Mouse (Mus musculus) frontal cortex, postnatal 25 days (tissue): ENCODE measurements at regions not wholly inside any gene's neighbourhood (a gene's known extent, or its start where the extent isn't known, plus 50 kb on each side); places are given as distances from the start of the nearest gene placed in this dataset.

ENCODE experiments used
- DNase-seq, 2 experiments: peaks; one replicate each; pipeline ENCODE4 v3.0.0; 2022; ENCODE audit warnings: low spot score in 2 of 2

- DNase-seq, result no peak
These were observed 754.1 kb downstream of the Hace1 start for GRCm38 (mm10) chr10:46331599-46332283.

GRCm38 (mm10) chr10:46333231-46333630 lies 755.6 kb downstream of the Hace1 start:
- DNase-seq, result no peak

DNA sequence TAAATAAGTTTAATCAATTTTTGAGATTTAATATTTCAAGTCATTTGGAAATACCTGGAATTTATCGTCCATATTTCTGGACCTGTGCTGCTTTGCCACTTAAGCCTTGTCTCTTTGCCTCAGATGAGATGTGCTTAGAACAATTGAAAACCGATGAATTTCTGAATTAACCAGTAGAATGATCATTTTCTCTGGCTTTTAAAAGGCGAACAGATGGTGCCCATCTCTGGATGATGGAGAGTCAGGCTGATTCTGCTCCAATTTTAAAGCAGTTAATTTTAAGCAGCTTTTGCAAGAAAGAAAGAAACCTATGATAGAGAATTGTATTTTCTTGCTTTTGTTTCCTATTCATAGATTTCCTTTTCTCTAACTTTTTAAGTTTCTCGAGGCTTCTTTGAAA lies 767.7 kb downstream of the Hace1 start:
- DNase-seq, result no peak

- DNase-seq, result no peak
These were observed 772.0 kb downstream of the Hace1 start for GRCm38 (mm10) chr10:46349613-46350012.

- DNase-seq, result no peak
These were observed 772.6 kb downstream of the Hace1 start for GRCm38 (mm10) chr10:46350196-46350595.

DNA sequence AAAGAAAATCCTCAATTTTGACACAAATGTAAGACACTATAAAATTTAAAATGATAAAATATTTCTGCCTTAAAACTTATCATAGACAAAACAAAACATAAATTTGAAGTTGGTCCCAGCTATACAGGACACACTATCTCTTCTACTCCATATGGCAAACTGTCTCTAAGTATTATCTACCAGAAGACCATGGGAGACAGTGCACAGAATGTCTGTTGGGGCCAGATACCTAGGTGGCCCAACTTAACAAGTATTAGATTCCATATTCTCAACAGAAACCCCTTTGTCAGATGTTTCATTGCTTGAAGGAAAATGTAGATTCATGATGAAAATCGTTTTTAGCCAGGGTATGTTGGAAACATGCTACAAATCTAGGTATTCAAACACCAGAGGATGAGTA lies 779.1 kb downstream of the Hace1 start:
- no peak for DNase-seq

DNA sequence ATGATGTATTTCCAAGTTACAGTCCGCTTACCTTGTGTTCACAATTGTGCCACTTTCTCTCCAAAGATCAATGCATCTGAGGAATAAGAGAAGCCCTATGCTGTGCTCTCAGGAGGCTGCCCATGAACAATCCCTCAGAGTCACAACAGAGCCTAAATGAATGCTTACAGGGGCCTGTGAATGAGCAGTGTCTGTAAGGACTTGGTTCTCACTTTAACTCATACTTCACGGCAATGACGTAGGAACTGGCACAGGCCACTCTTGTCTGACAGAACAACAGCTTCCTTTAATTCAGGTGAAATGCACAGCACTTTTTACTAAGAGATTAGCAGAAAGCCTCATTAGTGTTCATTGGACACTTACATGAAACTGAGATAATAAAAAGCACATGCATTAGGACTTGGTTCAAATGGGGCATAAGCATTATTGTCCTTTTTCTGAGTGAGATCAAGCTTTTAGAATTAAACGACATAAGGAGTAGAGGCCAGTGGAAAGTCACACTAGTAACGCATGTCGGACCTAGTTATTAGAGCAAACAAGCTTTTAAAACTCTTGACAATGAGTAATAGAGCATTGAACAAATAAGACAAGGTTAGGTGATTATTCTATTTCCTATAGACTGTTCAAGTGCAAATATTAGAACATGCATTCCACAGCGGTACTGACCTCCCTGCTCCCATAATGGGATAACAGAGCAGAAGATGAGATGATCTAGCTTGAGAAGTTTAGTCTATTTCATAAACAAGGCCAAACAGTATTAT lies 796.3 kb downstream of the Hace1 start:
- DNase-seq, result no peak

- no peak for DNase-seq
These were observed 797.0 kb downstream of the Hace1 start for GRCm38 (mm10) chr10:46374646-46375045.

GRCm38 (mm10) chr10:46397089-46397488 lies 819.5 kb downstream of the Hace1 start:
- no peak for DNase-seq

DNA sequence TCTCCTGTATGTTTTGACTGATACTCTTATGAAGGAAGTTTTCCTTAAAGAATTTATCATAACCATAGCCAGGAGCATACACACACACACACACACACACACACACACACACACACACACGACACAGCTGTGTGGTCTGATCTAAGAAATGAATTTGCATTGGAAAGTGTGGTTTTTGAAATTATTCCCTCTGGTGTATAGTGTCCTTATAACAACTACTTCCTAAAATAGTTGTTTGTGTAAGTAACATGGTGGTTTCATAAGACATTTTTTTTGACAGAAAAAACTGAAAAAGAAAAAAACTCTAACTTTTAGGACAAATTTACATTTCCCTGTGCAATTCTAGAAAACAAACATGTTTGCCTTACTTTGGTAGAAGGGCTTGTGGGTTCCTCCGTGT lies 826.3 kb downstream of the Hace1 start:
- no peak for DNase-seq
